Mouse (Mus musculus): ENCODE measurements around the gene Asb4. TPM values are rescaled to one million over a fixed set of nuclear protein-coding genes. Genes with fewer than 3 reads are reported as not detected.

Gene Asb4
- total RNA-seq, 1 experiment from 2014 or later: not detected

GRCm38 (mm10) chr6:5437757-5438156 is 54.6 kb downstream of the Asb4 start:
- ATAC-seq (replicated peaks; ENCODE audit: insufficient number of reproducible peaks, low FRiP score, low TSS enrichment, poor library complexity, severe bottlenecking): no peak

- ATAC-seq (replicated peaks; ENCODE audit: insufficient number of reproducible peaks, low FRiP score, low TSS enrichment, poor library complexity, severe bottlenecking): no peak
These were observed 58.0 kb downstream of the Asb4 start for GRCm38 (mm10) chr6:5441221-5441620.

GRCm38 (mm10) chr6:5442316-5443085 is 59.3 kb downstream of the Asb4 start:
- no peak for ATAC-seq (replicated peaks; ENCODE audit: insufficient number of reproducible peaks, low FRiP score, low TSS enrichment, poor library complexity, severe bottlenecking)

GRCm38 (mm10) chr6:5443104-5443863 is 60.1 kb downstream of the Asb4 start:
- ATAC-seq (replicated peaks; ENCODE audit: insufficient number of reproducible peaks, low FRiP score, low TSS enrichment, poor library complexity, severe bottlenecking): no peak

GRCm38 (mm10) chr6:5444331-5444898 is 61.2 kb downstream of the Asb4 start:
- ATAC-seq (replicated peaks; ENCODE audit: insufficient number of reproducible peaks, low FRiP score, low TSS enrichment, poor library complexity, severe bottlenecking): no peak

- ATAC-seq (replicated peaks; ENCODE audit: insufficient number of reproducible peaks, low FRiP score, low TSS enrichment, poor library complexity, severe bottlenecking): no peak
These were observed 63.8 kb downstream of the Asb4 start for GRCm38 (mm10) chr6:5447013-5447412.

- no peak for ATAC-seq (replicated peaks; ENCODE audit: insufficient number of reproducible peaks, low FRiP score, low TSS enrichment, poor library complexity, severe bottlenecking)
These were observed 64.4 kb downstream of the Asb4 start for GRCm38 (mm10) chr6:5447546-5447945.

- ATAC-seq (replicated peaks; ENCODE audit: insufficient number of reproducible peaks, low FRiP score, low TSS enrichment, poor library complexity, severe bottlenecking): no peak
These were observed 65.2 kb downstream of the Asb4 start for GRCm38 (mm10) chr6:5448396-5448795.

GRCm38 (mm10) chr6:5449878-5450277 is 66.7 kb downstream of the Asb4 start:
- ATAC-seq (replicated peaks; ENCODE audit: insufficient number of reproducible peaks, low FRiP score, low TSS enrichment, poor library complexity, severe bottlenecking): no peak

GRCm38 (mm10) chr6:5455836-5456235 is 72.7 kb downstream of the Asb4 start:
- no peak for ATAC-seq (replicated peaks; ENCODE audit: insufficient number of reproducible peaks, low FRiP score, low TSS enrichment, poor library complexity, severe bottlenecking)

- ATAC-seq (replicated peaks; ENCODE audit: insufficient number of reproducible peaks, low FRiP score, low TSS enrichment, poor library complexity, severe bottlenecking): no peak
These were observed 87.5 kb downstream of the Asb4 start for GRCm38 (mm10) chr6:5470480-5471318.

- no peak for ATAC-seq (replicated peaks; ENCODE audit: insufficient number of reproducible peaks, low FRiP score, low TSS enrichment, poor library complexity, severe bottlenecking)
These were observed 89.5 kb downstream of the Asb4 start for GRCm38 (mm10) chr6:5472692-5473091.

- ATAC-seq (replicated peaks; ENCODE audit: insufficient number of reproducible peaks, low FRiP score, low TSS enrichment, poor library complexity, severe bottlenecking): no peak
These were observed 90.8 kb downstream of the Asb4 start for GRCm38 (mm10) chr6:5474021-5474420.

- no peak for ATAC-seq (replicated peaks; ENCODE audit: insufficient number of reproducible peaks, low FRiP score, low TSS enrichment, poor library complexity, severe bottlenecking)
These were observed 97.9 kb downstream of the Asb4 start for GRCm38 (mm10) chr6:5481066-5481465.

- ATAC-seq (replicated peaks; ENCODE audit: insufficient number of reproducible peaks, low FRiP score, low TSS enrichment, poor library complexity, severe bottlenecking): no peak
These were observed 99.1 kb downstream of the Asb4 start for GRCm38 (mm10) chr6:5482270-5482783.

Data from monocyte, adult 5-6 weeks (primary cell).